Mouse (Mus musculus) lung, postnatal 25 days (tissue): ENCODE measurements around the gene Acvr1.

ENCODE experiments used
- DNase-seq: peaks from one replicate; pipeline ENCODE4 v3.0.0; 2022; ENCODE audit warnings: low spot score

Gene Acvr1

GRCm38 (mm10) chr2:58408926-58409634 is 157.9 kb downstream of the Acvr1 start:
- DNase-seq: no peak

DNA sequence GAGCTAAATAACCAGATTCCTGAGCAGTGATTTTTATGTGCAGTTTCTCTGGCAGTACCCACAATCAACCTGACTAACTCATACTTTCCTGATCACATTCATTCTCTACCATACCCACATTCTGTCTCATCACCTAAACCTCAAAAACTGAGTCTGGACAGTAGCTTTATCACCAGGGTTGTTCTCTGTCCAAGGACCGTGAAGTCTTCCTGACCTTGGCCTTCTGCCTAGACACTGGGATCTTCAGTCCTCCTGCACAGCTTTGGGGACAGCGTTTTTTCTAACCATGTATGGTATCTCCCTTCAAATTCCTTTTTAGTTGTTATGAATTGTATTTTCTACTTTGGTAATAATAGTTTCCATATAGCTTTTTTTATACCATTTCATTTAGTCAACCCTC is 163.5 kb downstream of the Acvr1 start:
- no peak for DNase-seq

DNA sequence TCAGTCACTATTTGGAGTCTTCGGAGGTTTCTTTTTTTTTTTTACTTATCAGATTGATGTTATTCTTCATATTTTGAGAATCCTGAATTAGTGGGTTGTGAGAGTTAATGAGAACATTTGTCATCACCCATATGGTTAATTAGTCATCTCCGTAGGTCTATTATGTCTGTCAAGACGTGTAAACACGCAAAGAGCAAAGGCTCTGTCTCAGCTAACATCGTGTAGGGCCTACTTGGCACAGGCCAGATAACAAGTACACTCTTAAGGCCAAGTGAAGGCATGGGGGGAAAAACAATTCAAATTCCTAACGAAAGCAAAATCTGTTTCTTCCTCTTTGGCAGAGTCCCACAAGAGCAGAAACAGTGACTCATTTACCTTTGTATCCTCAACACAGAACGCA is 178.4 kb downstream of the Acvr1 start:
- DNase-seq: no peak

DNA sequence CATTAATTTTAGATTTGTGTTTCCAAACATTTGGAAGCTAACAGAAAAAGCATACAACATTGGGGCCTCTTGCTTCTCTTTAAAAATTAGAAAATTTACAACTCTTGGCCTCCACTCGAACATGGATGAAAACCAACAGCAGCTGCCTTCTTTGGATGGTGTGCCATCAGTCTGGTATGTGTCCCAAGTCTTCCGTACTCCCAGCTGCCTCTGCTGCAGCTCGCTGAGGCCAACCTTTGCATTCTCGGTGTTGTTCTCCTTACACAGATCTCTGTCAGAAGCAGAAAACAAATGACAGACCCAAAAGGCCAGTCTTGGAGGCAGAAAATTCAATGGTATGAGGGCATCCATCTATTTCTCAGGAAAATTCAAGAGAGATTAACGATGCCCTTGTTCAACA is 186.9 kb downstream of the Acvr1 start:
- DNase-seq: no peak

DNA sequence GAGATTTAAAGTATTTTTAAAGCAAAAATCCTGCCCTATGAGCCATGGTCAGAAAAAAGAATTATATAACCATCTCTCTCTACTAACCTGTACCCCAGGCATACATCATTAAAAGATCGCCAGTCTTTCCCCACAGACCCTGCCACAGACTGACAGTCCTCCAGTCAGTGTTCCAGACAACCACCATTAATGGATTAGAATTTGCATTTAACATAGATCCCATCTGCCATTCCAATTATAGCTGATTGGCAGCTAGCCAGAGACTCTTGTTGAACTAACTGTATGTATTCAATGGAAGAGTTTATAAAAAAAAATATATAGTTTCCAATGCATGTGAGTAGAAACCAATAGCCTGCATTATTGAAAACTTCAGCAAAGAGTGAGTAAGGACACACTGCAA is 187.5 kb downstream of the Acvr1 start:
- DNase-seq: no peak

- DNase-seq: no peak
Measured at GRCm38 (mm10) chr2:58377417-58378130, 189.4 kb downstream of the Acvr1 start.

- DNase-seq: no peak
Measured at GRCm38 (mm10) chr2:58366196-58366595, 200.8 kb downstream of the Acvr1 start.

DNA sequence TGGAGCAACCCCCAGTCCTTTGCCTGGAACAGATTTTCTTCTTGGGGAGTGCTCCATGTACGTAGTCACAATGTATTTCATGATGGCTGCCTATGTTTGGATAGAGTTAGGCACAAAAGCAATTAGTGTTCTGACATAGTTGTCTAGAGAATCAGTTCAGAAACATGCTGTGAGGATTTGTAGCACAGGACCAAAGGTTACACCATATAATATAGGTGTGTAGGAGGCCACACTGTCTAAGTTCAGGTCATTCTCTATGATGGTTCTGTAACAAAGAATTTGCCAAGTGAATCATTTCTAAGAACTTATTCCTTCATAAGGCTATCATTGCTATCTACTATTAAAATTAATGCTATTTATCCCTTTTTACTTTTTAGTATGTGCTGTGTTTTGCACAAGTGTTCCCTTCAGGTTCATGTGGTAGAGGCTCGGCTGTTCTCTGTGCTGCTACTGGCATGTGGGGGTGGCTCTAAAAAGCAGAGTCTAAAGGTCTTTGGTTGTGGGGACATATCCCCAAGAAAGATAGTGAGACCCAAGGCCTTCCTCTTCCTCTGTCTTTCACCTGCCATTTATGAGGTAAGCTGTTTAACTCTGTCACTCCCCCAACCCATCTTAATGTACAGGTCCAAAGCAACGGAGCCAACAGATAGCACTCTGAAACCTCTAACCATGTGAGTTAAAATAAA is 205.5 kb downstream of the Acvr1 start:
- DNase-seq: no peak

GRCm38 (mm10) chr2:58358132-58358460 is 208.9 kb downstream of the Acvr1 start:
- DNase-seq: no peak

- DNase-seq: peak; percentile 23
Measured at GRCm38 (mm10) chr2:58357414-58358131, 209.4 kb downstream of the Acvr1 start, which contains the start of gene Acvr1c. Acvr1c (minus strand) TSS chr2:58357895.

GRCm38 (mm10) chr2:58357068-58357413 is 209.9 kb downstream of the Acvr1 start:
- no peak for DNase-seq

DNA sequence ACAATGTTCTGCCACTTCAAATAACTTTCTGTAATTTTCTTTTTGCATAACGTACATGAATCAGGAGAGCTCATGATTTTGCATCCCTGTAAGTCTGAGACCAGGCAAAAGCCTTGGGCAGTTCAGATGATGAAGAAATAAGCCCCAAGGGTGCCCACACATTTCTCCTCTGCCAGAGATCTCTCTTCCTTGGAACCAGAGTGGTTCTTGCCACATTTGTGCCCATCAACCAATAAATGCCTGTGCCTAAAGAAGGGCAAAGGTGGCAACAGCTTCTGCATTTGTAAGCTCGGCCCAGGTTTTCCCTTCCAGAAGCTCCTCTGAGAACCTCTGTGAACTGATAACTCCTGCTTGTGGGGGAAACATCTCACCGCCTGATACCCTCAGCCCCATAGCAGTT is 212.6 kb downstream of the Acvr1 start:
- DNase-seq: no peak

DNA sequence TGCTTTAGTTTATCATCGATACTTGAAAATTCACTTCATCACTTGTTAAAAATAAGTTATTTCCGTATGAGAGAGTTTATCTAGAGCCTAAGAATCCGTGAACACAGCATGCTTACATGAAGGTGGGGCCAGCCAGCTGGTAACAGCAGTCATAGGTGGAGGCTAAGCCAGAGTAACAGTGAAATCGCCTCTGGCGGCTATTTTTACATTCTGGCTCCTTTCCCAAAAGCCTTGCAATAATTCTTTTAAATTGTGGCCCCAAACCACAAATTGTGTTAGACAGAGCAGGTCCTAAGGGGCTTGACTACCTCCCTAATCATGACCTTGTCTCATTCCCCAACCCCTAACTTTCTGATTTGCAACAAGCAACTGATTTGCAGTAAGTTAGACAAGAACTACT is 214.1 kb downstream of the Acvr1 start:
- DNase-seq: no peak

DNA sequence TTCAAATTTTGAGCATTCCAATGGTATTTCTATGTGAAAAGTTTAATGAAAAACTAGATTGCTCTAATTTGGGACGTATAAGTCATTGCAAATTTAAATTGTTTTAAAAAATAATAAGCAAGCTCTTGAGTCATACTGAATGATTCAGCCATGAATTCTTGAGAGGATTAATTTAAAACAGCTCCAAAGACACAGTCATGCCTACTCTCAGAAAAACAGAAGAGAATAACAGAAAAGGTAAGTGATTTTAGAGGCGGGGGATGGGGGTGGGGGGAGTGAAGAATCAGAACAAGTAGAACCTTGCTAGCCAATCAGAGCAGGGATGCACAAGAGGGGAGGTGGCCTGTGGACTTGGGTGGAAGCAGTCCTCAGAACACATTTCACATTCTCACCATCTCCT is 216.3 kb downstream of the Acvr1 start:
- DNase-seq: no peak
